Mouse (Mus musculus): Measurements from ENCODE around the gene Myo3b.

Myo3b gene

GRCm38 (mm10) chr2:70347511-70347910 lies 308.6 kb downstream of the Myo3b start:
- in situ Hi-C loops (cut with MboI, MseI) = no loop called here

- in situ Hi-C loops (cut with MboI, MseI) = no loop called here
Observed at GRCm38 (mm10) chr2:70348793-70349553, 310.0 kb downstream of the Myo3b start.

DNA sequence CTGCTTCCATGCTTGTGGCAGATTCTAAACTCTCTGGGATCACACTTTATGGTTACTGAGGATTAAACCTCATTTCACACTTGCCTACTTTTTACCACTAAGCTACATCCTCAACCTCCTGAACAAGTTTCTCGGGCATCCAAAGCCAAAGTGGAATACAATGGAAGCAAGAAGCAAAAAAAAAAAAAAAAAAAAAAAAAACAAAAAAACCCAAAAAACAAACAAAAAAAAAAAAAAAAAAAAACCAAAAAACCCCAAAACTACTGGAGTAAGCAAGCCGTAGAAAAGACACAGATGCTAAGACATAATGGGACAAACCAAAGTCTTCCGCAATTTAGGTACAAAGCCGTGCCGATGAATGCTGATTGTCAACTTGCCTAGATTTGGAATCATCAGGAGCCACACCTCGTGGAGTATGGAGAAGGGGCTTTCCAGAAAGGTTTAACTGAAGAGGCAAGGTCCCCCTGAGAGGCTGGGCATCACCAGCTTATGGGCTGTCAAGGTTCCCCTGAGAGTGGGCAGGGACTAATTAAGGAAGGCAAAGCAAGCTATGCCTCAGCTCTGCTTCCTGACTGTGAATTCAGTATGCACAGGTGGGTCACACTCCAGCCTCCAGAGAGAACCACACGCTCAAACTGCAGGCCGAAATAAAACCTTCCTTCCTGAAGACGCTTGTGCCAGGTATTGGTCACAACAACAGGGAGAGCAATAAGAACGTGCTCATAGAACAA lies 313.7 kb downstream of the Myo3b start:
- in situ Hi-C loops (cut with MboI, MseI) = no loop called here

- in situ Hi-C loops (cut with MboI, MseI) = no loop called here
Observed at GRCm38 (mm10) chr2:70354056-70354455, 315.1 kb downstream of the Myo3b start.

- in situ Hi-C loops (cut with MboI, MseI) = no loop called here
Observed at GRCm38 (mm10) chr2:70355026-70355425, 316.1 kb downstream of the Myo3b start.

- in situ Hi-C loops (cut with MboI, MseI) = no loop called here
Observed at GRCm38 (mm10) chr2:70369421-70369820, 330.5 kb downstream of the Myo3b start.

DNA sequence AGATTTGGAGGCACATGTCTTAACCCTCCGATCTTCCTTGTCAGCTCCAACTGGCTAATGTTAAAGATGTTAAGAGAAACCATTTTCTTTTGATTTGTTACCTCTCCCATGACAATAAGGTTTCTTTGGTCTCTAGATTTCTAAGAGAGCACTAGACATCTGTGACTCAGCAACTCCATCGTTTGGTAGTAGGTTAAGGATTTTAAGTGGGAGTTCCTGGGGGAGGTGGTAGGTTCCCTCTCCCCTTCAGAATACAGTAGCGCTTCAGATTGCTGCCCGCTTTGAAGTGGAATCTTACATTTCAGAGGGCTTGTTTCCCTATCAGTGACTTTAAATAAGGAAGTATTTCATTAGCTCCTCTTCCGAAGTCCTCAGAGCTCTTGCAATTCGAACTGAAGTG lies 340.4 kb downstream of the Myo3b start:
- in situ Hi-C loops (cut with MboI, MseI) = loop anchor here (10.0 kb wide), 1 partner anchor 1105 kb away; no protein-coding TSS in a partner anchor

- in situ Hi-C loops (cut with MboI, MseI) = loop anchor here (10.0 kb wide), 1 partner anchor 1105 kb away; no protein-coding TSS in a partner anchor
Observed at GRCm38 (mm10) chr2:70379939-70380338, 341.0 kb downstream of the Myo3b start.

DNA sequence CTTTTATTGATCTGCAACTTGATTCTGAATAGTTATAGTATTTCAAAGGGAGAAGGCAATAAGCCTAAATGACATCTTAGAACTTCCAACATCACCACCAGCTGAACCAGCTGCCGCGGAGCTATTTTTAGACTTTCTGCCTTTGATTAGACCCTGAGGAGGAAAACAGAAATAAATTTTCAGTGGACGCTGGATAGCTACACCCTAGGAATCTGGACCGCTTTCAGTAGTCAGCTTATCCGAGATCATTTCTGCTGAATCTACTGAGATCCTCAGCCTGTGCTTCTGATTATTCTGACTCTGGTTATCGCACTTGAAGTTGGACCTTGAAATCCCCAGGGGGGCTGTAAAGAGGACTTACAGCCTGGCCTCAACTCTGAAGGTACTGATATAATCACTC lies 349.7 kb downstream of the Myo3b start:
- in situ Hi-C loops (cut with MboI, MseI) = no loop called here

DNA sequence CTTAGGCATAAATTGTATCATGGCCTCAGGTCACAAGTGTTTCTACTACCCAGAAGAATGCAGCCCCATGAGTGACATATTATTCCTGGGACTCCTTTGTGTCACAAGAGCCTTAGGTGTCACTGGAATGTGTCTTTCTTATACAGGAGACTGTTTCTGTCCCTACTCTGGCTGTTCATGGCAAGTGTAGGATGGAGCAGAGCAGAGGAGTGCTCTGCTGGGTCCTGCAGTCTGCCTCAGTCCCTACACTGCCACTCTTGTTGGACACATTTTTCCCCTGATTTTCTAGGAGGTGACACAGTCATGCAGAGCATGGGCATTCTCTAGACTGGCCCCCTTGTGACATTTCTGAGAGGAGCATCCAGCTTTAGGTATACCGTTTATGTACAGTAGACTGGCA lies 350.2 kb downstream of the Myo3b start:
- in situ Hi-C loops (cut with MboI, MseI) = no loop called here

DNA sequence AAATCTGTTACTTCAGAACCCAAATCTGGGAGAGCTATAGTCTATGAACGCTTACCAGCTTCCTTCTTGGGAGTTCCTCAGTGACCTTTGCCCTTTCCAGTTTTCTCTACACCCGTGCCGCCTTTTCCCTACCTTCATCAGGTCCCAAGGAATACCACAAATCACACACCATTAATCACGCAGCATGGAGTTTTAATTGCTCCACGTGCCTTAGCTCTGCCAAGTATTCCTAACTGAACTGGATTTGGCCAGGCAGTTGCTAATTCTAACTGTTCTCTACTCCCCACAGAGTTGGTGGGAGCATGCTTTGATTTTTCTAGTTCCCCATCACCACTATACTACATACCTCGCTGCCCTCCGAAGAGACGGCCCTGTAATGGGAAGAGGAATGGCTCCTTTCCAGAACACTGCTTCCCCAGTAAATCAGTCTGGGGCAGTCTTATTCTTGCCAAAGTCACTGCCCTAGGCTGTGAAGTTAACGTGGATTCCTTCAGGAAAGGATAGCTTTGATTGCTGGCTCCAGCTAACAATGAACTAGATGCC lies 358.9 kb downstream of the Myo3b start:
- in situ Hi-C loops (cut with MboI, MseI) = no loop called here

- in situ Hi-C loops (cut with MboI, MseI) = no loop called here
Observed at GRCm38 (mm10) chr2:70399441-70400115, 360.7 kb downstream of the Myo3b start.

DNA sequence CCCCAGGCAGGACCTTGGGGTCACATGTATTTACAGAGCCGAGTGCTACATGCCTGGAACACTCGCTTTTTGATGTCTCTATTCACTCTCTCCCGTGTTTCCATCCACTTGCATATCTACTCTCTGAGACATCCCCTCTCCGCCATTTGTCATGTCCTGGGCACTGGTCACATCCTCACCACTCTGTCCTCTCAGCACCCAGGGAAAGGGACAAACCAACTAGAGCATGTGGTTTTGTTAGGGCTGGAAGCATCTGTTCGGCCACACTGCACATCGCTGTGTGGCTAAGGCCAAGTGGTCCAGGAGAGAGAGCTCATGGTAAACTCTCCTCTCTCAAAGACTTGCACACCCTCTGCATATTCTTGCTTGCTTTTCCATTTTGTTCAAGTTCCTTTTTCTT lies 361.4 kb downstream of the Myo3b start:
- in situ Hi-C loops (cut with MboI, MseI) = no loop called here

GRCm38 (mm10) chr2:70404301-70404700 lies 365.4 kb downstream of the Myo3b start:
- in situ Hi-C loops (cut with MboI, MseI) = no loop called here

DNA sequence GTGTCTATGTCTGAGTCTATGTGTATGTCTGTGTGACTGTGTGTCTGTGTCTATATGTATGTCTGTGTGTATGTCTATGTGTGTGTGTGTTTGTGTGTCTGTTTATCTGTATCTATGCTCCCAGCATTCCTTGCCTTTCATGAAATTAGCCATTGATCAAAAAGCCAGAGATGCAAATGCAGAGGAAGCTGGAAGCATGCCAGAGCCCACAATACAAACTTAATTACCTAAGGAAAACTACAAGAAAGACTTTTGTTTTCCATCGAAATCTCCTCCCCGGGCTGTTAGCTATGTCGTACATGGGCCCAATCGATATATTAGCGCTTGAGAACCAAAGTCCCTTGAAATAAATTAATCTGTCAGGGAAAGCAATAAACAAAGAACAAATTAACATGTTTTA lies 367.9 kb downstream of the Myo3b start:
- in situ Hi-C loops (cut with MboI, MseI) = no loop called here

DNA sequence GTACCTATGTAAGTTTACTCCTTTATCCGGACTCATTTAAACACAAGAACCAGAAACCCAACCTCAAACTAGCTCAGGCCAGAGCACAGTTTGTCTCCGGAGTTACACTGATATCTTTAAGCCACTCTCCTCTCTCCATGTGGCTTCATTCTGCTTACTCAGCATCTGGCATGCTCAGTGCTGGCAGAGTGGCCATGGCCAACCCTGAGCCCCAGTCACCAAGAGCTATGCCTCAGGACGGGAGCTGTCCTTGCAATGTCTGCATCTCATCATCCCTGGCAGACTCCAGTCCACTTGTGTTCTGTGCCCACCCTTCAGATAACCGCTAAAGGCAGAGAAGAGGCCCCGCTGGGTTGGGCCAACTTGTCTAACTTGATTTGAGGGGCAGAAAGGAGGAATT lies 368.8 kb downstream of the Myo3b start:
- in situ Hi-C loops (cut with MboI, MseI) = no loop called here

DNA sequence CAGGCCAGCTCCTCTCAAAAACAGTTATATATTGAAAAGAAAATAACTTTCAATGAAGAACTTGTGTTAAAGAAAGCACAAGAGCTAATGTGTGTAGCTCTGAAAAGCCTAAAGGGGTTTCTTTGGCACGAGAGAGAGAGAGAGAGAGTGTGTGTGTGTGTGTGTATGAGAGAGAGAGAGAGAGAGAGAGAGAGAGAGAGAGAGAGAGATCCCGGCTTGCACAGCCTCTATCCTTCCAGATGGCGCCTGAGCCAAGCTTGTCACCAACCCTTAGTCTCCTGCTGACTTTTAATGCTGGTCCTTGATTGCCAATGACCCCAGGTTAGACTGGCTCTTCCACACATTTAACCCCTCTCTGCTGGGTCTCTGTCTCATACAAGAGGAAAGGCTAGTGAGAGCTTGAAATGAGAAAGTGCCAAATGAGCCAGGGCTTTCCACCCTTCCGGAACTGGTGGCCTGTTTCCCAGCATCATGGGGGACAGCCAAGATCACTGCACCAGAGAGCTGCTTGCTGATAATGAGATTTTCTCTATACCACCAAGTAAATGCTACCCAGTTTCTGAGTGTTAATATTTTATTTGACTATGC lies 371.5 kb downstream of the Myo3b start:
- in situ Hi-C loops (cut with MboI, MseI) = no loop called here

DNA sequence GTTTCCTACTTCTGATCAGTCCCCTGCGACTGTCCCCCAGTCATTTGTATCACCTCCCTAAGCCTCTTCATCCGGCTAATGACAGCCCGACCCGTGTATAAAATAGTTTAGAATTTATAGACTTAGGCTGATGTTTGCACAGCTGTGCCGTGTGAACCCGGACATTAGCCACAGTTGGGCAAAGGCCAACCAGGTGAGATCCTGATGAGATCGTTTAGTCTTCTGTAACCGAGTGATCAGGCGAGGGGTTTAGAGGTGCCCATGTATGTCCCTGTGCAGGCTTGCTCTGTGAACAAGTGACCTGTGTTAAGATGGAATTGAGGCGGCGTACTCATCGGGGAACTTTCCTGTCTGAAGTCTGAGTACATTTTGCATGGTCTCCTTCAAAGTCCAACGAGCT lies 373.4 kb downstream of the Myo3b start:
- in situ Hi-C loops (cut with MboI, MseI) = no loop called here

GRCm38 (mm10) chr2:70414386-70414785 lies 375.5 kb downstream of the Myo3b start:
- in situ Hi-C loops (cut with MboI, MseI) = no loop called here

GRCm38 (mm10) chr2:70415521-70415920 lies 376.6 kb downstream of the Myo3b start:
- in situ Hi-C loops (cut with MboI, MseI) = no loop called here

DNA sequence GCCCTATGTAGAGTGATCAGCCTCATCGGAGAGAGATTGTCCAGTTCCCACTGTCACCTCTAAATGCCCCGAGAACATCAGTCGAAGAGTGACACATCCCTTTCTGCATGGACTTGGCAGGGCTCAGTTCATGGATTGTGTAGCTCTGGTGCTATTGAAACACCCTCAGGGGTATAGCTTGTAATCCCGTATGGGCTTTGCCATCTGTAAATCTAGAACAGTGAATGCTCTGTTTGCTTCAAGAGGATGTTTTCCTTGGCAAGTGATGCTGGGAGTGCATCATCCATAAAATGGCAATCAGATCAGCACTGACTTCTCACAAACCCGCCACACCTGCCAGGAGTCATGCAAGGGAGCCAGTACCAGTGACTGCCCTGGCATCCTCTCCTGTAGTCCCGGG lies 380.4 kb downstream of the Myo3b start:
- in situ Hi-C loops (cut with MboI, MseI) = no loop called here
